Mouse (Mus musculus): ENCODE measurements around the gene Gm45716.

The Gm45716 gene

DNA sequence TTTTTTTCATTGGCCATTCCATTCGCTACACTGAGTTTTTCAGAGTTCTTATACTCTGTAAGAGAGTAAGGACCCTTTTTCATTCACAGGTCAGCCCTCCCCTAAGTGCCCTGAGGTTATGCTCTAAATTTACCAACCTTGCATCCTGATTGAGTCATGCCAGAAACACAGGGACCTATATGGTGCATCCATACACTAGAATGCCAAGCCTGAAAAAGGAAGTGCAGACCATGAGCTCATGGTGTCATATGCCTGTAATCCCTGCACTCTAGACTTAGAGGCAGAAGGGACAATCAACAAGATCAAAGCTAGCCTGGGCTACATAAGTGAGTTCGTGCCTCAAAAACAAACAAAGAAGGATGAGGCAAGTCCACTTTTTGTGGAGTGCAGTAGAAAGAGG, 13.3 kb downstream of the Gm45716 start:
- in situ Hi-C loops (cut with MboI) = no loop called here

DNA sequence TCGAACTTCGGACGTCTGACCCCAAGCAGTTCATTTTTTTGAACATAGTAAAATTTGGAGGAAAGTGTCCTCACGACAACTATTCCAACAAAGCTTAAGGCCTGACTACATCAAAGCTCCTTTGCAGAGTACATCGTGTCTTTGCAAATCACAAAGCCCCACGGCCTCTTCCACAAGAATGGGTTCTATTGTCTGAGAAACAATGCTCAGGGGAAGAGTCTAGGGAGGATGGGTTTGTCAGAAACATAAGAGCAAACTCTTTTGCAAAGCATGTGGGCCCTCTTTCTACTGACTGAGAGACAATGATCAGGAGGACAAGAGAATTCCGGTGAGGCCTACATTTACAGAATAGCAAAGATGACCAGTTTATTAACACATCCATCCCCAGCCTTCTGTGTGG, 26.8 kb downstream of the Gm45716 start:
- in situ Hi-C loops (cut with MboI) = no loop called here

DNA sequence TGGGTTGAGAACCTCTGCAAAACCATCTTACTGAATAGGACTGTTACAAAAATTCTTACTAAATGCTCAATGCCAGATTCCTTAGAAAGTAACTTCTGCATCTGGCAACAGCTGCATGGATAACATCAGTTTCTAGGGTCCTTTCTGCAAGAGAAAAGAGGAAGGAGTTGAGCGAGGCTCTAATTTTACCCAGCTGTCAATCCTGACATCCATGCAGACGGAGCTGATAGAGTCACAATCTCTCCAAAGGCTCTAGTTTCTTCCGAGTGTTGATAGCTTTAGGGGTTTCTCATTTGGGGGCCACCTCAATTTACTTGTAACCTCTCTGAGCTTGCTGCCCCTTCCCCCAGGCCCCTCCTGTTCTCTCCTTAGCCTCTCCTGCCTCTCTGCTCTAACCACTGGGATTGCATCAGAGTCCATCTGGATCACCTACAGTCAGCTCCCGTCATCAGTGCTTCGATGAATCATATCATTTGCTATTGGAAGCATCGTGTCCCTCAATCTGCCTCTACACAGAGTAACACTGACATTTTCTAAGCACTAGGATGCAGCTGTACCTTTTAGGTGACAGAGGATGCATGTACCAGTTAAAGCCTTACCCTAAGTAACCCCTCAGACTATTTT, 32.7 kb downstream of the Gm45716 start:
- in situ Hi-C loops (cut with MboI) = no loop called here

DNA sequence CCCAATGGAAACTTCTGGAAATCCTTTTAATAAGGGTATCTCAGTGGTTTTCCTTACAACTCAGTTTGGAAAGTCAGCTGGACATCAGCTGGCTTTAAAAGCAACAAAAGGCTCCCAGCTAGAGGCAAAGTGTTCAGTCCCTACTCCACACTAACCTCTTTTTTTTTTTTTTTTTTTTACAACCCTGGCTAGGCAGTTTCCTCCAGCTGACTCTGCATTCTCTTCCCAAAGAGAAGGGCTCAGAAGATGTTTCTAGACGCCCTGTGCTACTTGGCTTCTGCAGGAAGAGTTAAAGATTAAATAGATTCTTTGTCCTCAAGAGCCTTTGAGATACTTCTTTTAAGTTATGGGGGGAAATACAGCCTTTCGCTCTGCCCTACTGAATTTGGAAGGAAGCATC, 33.3 kb downstream of the Gm45716 start:
- in situ Hi-C loops (cut with MboI) = no loop called here

- in situ Hi-C loops (cut with MboI) = no loop called here
Observed at GRCm38 (mm10) chr11:90224914-90225470, 37.5 kb downstream of the Gm45716 start.

- in situ Hi-C loops (cut with MboI) = no loop called here
Observed at GRCm38 (mm10) chr11:90227000-90227922, 39.8 kb downstream of the Gm45716 start.

DNA sequence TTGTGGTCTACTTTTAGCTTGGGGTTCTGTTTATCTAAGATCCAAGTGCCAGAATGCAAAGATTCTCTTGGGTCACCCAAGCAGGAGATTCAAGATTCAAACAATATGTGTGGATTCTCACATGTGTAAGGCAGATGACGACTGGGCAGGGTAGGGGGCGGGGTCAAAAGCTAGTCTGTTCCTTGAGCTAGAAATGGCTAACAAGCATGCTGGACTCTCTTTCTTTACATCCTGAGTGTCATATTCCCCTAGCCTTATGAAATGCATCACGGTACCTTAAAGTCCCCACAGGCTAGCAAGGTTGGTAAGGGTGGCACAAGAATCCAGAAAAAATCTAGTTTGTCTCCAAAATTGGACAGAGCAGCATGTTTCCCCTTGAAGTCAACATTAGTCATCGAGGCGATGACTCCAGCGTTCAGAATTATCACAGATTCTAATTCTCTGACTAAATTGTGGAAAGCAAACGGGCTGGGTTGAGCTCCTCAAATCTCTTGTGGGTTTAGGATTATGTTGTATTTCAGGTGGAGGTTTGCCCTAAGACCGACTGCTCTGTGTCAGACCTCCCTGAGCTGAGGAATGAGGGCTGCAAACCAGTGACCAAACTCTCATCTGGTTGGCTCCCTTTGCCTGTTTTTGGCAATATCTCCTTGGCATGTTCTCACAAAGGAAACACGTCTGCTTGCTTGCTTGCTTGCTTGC, 40.9 kb downstream of the Gm45716 start:
- in situ Hi-C loops (cut with MboI) = no loop called here

DNA sequence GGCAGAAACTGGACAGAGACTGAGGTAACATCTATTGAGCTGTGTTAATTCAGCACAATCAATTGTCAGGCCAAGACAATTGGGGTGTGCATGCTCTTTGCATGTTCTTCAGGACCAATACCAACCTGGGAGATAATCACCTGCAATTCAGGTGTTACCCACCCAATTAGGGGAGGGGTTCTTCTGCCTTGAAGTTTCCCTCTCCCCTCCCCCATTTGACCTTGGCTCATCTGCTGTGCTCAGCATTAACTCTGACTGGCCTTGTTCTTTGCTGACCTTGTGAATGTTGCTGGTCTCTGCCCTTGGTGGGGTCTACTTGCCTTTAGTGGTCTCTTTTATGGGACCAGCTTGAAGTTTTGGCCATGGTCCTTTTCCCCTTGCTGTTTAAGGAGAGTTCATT, 42.3 kb downstream of the Gm45716 start:
- in situ Hi-C loops (cut with MboI) = no loop called here

DNA sequence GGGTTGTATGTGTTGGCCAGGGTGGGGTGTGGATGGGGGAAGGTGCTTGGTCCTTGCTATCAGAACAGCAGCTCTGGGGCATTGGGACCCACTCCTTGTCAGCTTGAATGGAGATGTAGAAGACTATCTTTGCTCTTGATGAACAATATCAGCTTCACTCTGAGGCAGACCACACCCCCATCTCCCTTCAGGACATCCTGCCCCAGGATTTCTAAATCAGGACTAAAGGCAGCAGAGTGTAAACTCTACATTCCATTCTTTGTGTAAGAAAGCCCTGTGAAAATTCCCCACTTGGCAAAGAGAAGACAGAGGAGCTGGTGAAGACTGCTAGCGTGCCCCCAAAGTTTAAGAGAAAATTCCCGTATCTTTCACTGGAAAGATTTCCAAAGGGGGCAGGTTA, 43.2 kb downstream of the Gm45716 start:
- in situ Hi-C loops (cut with MboI) = no loop called here

- in situ Hi-C loops (cut with MboI) = no loop called here
Observed at GRCm38 (mm10) chr11:90231631-90232030, 44.1 kb downstream of the Gm45716 start.

DNA sequence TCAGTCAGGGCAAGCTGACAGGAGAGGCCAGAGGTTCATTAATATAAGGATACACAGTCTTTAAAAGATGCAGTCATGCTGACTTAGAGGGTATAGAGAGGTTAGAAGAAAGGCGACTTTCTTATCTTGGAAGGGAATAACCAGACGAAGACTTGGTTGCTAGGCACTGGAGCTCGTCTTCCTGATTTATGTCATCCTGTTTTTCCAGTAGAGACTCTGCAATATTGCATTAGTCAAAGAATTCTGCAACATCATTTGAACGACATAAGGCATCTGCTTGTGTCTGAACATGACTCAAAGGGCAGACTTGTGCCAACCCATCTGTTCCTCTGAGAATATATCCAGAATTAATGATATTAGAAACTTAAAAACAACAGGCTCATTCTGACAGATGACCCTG, 45.2 kb downstream of the Gm45716 start:
- in situ Hi-C loops (cut with MboI) = no loop called here

- in situ Hi-C loops (cut with MboI) = no loop called here
Observed at GRCm38 (mm10) chr11:90235221-90235620, 47.7 kb downstream of the Gm45716 start.

- in situ Hi-C loops (cut with MboI) = no loop called here
Observed at GRCm38 (mm10) chr11:90237616-90238015, 50.1 kb downstream of the Gm45716 start.

- in situ Hi-C loops (cut with MboI) = no loop called here
Observed at GRCm38 (mm10) chr11:90238657-90239056, 51.2 kb downstream of the Gm45716 start.

DNA sequence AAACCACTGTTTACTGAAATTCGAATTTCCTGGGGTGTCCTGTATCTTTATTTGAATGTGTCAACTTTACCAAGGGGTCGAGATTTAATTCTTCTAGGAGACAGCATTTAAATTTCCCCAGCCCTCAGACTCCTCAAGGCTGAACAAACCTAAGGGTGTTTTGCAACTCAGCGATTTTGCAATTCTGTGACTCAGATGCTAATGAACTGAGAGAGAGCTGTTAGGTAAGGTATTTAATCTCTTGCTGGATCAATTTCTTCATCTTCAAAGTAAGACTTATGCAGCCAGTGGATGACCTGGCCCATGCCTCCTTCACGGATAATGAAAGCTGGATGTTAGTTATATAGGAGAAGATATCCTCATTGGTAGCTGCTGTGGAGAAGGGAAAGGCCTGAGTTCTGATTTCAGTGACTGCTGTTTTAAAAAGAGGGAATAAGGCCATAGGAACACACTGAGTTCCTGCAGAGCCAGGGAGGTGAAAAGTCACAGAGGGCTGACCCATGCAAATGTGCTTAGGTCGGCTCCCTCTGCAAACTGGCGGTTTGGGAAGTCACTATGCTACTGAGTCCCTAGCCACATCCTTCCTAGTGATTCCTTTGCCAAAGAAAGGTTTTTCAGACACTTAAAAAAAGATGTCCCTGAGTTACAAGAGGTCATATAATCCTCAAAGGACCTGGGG, 53.3 kb downstream of the Gm45716 start:
- in situ Hi-C loops (cut with MboI) = no loop called here

DNA sequence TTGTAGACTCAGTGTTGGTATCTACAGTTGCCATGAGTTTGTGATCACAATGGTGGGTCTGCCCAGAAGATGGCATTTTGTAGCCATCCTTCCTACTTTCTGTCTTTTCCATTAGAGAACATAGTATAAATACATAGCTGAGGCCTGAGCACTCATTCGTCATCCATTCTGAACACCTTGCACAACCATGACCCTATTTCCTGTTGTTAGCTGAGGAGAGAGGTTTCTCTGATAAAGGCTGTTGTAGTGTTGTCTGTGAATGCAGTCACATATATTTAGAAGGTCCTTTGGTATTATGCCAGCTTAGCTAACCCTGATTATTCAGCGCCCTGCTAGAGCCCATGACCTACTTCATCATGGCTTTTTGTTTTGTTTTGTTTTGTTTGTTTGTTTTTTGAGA, 54.4 kb downstream of the Gm45716 start:
- in situ Hi-C loops (cut with MboI) = no loop called here

DNA sequence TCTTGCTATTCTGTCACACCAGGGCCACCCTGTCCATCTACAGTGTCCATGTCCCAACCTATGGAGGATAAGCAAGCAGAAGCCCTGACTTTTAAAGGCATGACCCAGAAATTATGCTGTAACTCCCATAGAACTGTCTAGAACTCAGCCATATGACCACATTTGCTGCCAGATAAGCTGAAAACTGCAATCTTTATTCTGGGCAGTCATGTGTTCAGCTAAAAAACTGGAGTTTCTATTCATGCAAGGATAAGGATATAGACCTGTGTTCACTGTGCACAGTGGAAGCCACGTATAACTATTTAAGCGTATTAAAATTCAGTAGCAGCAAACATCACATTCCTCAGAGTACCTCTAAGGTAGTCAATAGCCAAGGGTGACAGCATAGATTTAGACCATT, 55.8 kb downstream of the Gm45716 start:
- in situ Hi-C loops (cut with MboI) = no loop called here

- in situ Hi-C loops (cut with MboI) = no loop called here
Observed at GRCm38 (mm10) chr11:90245630-90246029, 58.1 kb downstream of the Gm45716 start.

DNA sequence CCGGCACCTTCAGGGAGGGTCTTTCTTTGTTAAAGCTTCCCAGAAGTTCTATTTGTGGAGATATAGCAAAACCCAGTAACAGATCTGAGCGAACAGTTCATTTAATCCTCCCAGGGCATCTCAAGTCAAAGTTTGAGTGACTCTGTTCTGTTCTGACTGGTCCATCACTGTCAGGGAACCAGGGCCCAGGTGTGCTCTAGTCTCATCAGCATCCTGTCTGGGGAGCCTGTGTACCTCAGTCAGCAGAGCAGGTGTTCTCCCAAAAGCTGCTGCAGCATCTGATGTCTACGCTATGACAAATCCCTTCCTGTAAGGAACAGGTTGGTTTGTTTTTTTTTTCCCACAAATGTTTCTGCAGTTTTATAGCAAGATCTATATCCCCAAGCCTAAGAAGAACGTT, 59.2 kb downstream of the Gm45716 start:
- in situ Hi-C loops (cut with MboI) = no loop called here

DNA sequence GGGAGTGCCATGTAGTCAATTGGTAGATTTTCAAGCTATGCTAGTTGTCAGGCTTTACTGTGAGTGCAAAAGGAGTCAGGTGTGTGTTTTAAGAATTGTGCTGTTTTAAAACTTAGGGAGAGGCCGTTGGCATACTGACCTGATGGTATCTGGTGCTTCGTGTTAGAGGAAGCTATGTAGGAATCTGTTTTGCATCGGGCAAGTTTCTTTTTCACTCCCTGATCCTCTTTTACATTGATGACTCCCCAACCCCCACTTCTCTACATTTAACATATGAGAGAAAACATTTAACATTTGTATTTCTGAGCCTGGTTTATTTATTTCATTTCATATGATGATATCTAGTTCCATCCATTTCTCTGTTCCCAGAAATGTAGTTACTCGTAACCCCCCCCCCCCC, 60.3 kb downstream of the Gm45716 start:
- in situ Hi-C loops (cut with MboI) = no loop called here

GRCm38 (mm10) chr11:90249025-90249650, 61.7 kb downstream of the Gm45716 start, which contains the start of gene Mmd:
TSS of gene Mmd (plus strand) at chr11:90249456.
- in situ Hi-C loops (cut with MboI) = no loop called here

All from mature B cell (primary cell).